Mouse (Mus musculus) MEL (cell line): ENCODE data around the gene Myrfl. TPM values are rescaled to one million over a fixed set of nuclear protein-coding genes. Genes with fewer than 3 reads are reported as not detected.

Source experiments
- DNase-seq: peaks from one replicate; pipeline ENCODE4 v3.0.0; 2011; ENCODE audit warnings: low read depth, low spot score
- H3K27ac ChIP-seq: 2 replicates; pipeline ENCODE4 v1.5.1; 2012; ENCODE audit warnings: low read depth, mild to moderate bottlenecking, control low read depth, low read length, moderate library complexity; ENCODE audit not compliant: control insufficient read depth
- H3K27me3 ChIP-seq, 2 experiments: fragments of 150-350 bp in 1 of 2; sonication (generic) in 1 of 2; 2 replicates each; pipeline ENCODE4 v1.6.1; 2012; ENCODE audit warnings: low read length in 2 of 2, mild to moderate bottlenecking in 2 of 2, improper control_type of control experiment in 1 of 2, moderate library complexity in 1 of 2; ENCODE audit not compliant: insufficient read depth in 2 of 2, control insufficient read depth in 1 of 2
- H3K36me3 ChIP-seq, 2 experiments: 2 replicates each; pipeline ENCODE4 v1.6.1; 2012 to 2014; ENCODE audit warnings: low read length in 2 of 2, improper control_type of control experiment in 1 of 2, inconsistent platforms in 1 of 2, mild to moderate bottlenecking in 1 of 2; ENCODE audit not compliant: insufficient read depth in 2 of 2, control insufficient read depth in 1 of 2
- H3K4me1 ChIP-seq, 2 experiments: fragments of 150-350 bp in 1 of 2; sonication (generic) in 1 of 2; 2 replicates each; pipeline ENCODE4 v1.6.1; 2012; ENCODE audit warnings: low read length in 2 of 2, improper control_type of control experiment in 1 of 2, mild to moderate bottlenecking in 1 of 2; ENCODE audit not compliant: insufficient read depth in 2 of 2, control insufficient read depth in 1 of 2
- H3K4me3 ChIP-seq, 2 experiments: fragments of 150-350 bp in 1 of 2; sonication (generic) in 1 of 2; 2 replicates each; pipeline ENCODE4 v1.5.1; 2012; ENCODE audit warnings: low read depth in 2 of 2, low read length in 2 of 2, mild to moderate bottlenecking in 2 of 2, moderate library complexity in 2 of 2, control low read depth in 1 of 2, improper control_type of control experiment in 1 of 2; ENCODE audit not compliant: control insufficient read depth in 1 of 2, insufficient read depth in 1 of 2
- H3K79me2 ChIP-seq: 2 replicates; pipeline ENCODE4 v1.6.1; 2012; ENCODE audit warnings: mild to moderate bottlenecking, low read length, moderate library complexity; ENCODE audit not compliant: control insufficient read depth, poor library complexity, insufficient read depth
- H3K9ac ChIP-seq: 2 replicates; pipeline ENCODE4 v1.6.1; 2012; ENCODE audit warnings: low read depth, mild to moderate bottlenecking, control low read depth, low read length, moderate library complexity; ENCODE audit not compliant: control insufficient read depth, poor library complexity, severe bottlenecking
- H3K9me3 ChIP-seq: fragments of 150-350 bp; sonication (generic); replicated peaks from 2 replicates; pipeline ENCODE4 v1.6.1; 2012; ENCODE audit warnings: mild to moderate bottlenecking, low read length, improper control_type of control experiment, moderate library complexity; ENCODE audit not compliant: insufficient read depth
- CHD1 ChIP-seq: IDR thresholded peaks from 2 replicates; pipeline ENCODE4 v1.6.1; 2012; ENCODE audit warnings: low read depth, mild to moderate bottlenecking, inconsistent platforms, low read length, improper control_type of control experiment
- CHD2 ChIP-seq: IDR thresholded peaks from 2 replicates; pipeline ENCODE4 v1.6.1; 2011; ENCODE audit warnings: low read length, improper control_type of control experiment
- E2F4 ChIP-seq: IDR thresholded peaks from 2 replicates; pipeline ENCODE4 v1.6.1; 2011; ENCODE audit warnings: low read depth, low read length, improper control_type of control experiment, borderline replicate concordance
- JUND ChIP-seq: IDR thresholded peaks from 2 replicates; pipeline ENCODE4 v1.6.1; 2011; ENCODE audit warnings: low read depth, mild to moderate bottlenecking, improper control_type of control experiment, low read length
- KAT2A ChIP-seq: conservative IDR thresholded peaks from 2 replicates; pipeline ENCODE4 v1.6.1; 2012; ENCODE audit warnings: low read depth, low read length, improper control_type of control experiment, inconsistent platforms
- MAX ChIP-seq: IDR thresholded peaks from 2 replicates; pipeline ENCODE4 v1.6.1; 2011; ENCODE audit warnings: low read length, improper control_type of control experiment
- MAZ ChIP-seq: IDR thresholded peaks from 2 replicates; pipeline ENCODE4 v1.6.1; 2012; ENCODE audit warnings: low read depth, mild to moderate bottlenecking, inconsistent platforms, low read length, improper control_type of control experiment
- POLR2A ChIP-seq, 2 experiments: IDR thresholded peaks; 2 replicates each; pipeline ENCODE4 v1.6.1; 2011 to 2012; ENCODE audit warnings: low read length in 2 of 2, mild to moderate bottlenecking in 2 of 2, control low read depth in 1 of 2, improper control_type of control experiment in 1 of 2, low read depth in 1 of 2, moderate library complexity in 1 of 2; ENCODE audit not compliant: control insufficient read depth in 1 of 2, insufficient read depth in 1 of 2, poor library complexity in 1 of 2
- RCOR1 ChIP-seq: IDR thresholded peaks from 2 replicates; pipeline ENCODE4 v1.6.1; 2012; ENCODE audit warnings: low read depth, mild to moderate bottlenecking, inconsistent platforms, low read length, improper control_type of control experiment
- SIN3A ChIP-seq: IDR thresholded peaks from 2 replicates; pipeline ENCODE4 v1.6.1; 2012; ENCODE audit warnings: low read length, improper control_type of control experiment, inconsistent platforms
- SMC3 ChIP-seq: IDR thresholded peaks from 2 replicates; pipeline ENCODE4 v1.6.1; 2011; ENCODE audit warnings: low read depth, low read length, improper control_type of control experiment
- TBP ChIP-seq: IDR thresholded peaks from 2 replicates; pipeline ENCODE4 v1.8.0; 2011; ENCODE audit warnings: low read depth, low read length, improper control_type of control experiment
- TCF12 ChIP-seq: IDR thresholded peaks from 2 replicates; pipeline ENCODE4 v1.6.1; 2014; ENCODE audit warnings: low read depth, mild to moderate bottlenecking, inconsistent platforms, low read length, improper control_type of control experiment, moderate library complexity
- UBTF ChIP-seq: IDR thresholded peaks from 2 replicates; pipeline ENCODE4 v1.6.1; 2012; ENCODE audit warnings: low read depth, mild to moderate bottlenecking, inconsistent platforms, low read length, improper control_type of control experiment, moderate library complexity, borderline replicate concordance; ENCODE audit not compliant: insufficient read depth
- USF1 ChIP-seq: IDR thresholded peaks from 2 replicates; pipeline ENCODE4 v1.6.1; 2014; ENCODE audit warnings: low read depth, mild to moderate bottlenecking, inconsistent platforms, low read length, improper control_type of control experiment, moderate library complexity
- ZC3H11A ChIP-seq: IDR thresholded peaks from 2 replicates; pipeline ENCODE4 v1.6.1; 2012; ENCODE audit warnings: low read depth, mild to moderate bottlenecking, inconsistent platforms, low read length, improper control_type of control experiment
- ZMIZ1 ChIP-seq: IDR thresholded peaks from 2 replicates; pipeline ENCODE4 v1.6.1; 2012; ENCODE audit warnings: low read depth, mild to moderate bottlenecking, inconsistent platforms, low read length, improper control_type of control experiment, moderate library complexity
- polyA plus RNA-seq, 2 experiments: library from polyadenylated mRNA; stranded (reverse) in 1 of 2; unstranded in 1 of 2; fragments of >175 nt in 1 of 2; fragments of >200 nt in 1 of 2; gene quantifications; 2 replicates each; pipeline versions ENCODE4 v1.2.1 to v1.2.4; 2012; ENCODE audit warnings: low replicate concordance in 2 of 2, low read depth in 1 of 2; ENCODE audit not compliant: insufficient read length in 2 of 2, insufficient read depth in 1 of 2, missing spikeins in 1 of 2
- total RNA-seq: library from RNA; depleted of rRNA; stranded (reverse); fragments of 300-350 nt; gene quantifications from 2 replicates; pipeline ENCODE4 v1.2.3, GENCODE M21; 2012

The Myrfl gene
- total and polyA plus RNA-seq, 3 experiments = 0.03 TPM; not detected in 2

DNA sequence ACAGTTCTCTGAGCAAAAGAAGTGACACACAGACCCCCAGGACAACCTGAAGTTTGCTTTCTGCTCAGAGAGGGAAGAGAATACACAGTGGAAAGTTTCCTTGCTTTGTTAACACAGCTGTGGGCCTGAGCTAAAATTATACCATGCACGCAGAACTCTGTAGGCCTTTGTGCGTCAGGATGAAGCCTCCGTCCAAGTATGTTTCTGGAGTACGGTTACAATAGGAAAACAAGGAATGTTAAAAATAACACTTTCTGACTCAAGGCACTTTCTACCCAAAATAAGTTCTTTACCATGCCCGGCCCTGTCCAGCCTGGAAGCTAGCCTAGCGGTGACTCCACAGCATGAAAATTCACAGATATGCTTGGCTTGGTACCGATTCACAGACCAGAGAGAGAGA is 156.6 kb downstream of the Myrfl start:
- Histone ChIP-seq H3K27me3 (no peaks in the 10 kb centered on the region), H3K9me3 (no peaks in the 10 kb centered on the region), H3K4me3 (no peak overlapping the region), H3K36me3 (no peaks in the 10 kb centered on the region), H3K4me1 (no peaks in the 10 kb centered on the region), H3K27ac (no peak overlapping the region), H3K79me2 (no peaks in the 10 kb centered on the region)
- no peak for DNase-seq
- no peak for TF ChIP-seq E2F4
- TF ChIP-seq TBP = no peak
- TF ChIP-seq MAZ = no peak
- TF ChIP-seq USF1 = no peak
- no peak for TF ChIP-seq ZC3H11A
- TF ChIP-seq POLR2A (IDR thresholded peaks at IDR 0.05; ENCODE audit: control insufficient read depth in 1 of 2, insufficient read depth in 1 of 2, low read depth in 1 of 2, low read length in 2 of 2, poor library complexity in 1 of 2) = no peak
- TF ChIP-seq CHD2 = no peak
- TF ChIP-seq CHD1 = no peak
- TF ChIP-seq UBTF = no peak
- no peak for TF ChIP-seq SMC3
- TF ChIP-seq TCF12 = no peak
- no peak for TF ChIP-seq KAT2A
- TF ChIP-seq JUND = no peak
- TF ChIP-seq, all 39 proteins: peak for 0
- no peak overlapping the region for H3K9ac ChIP-seq

DNA sequence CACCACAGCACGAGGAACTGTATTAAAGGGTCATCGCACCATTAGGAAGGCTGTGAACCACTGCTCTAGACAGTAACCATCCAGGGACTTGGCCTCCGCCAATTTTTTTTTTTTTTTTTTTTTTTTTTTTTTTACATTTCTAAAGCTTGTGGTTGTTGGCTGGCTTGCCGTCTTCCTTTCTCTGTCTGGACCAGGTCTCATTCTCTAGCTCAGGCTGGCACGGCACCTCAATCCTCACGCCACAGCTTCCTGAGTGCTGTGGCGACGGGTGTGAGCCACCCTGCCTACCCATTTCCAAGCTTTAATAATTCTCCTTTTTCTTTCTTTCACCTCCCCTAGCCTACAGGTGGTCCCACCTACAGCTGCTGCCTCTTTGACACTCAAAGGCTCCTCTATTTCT is 158.2 kb downstream of the Myrfl start:
- Histone ChIP-seq H3K27ac (no peak overlapping the region), H3K9ac (no peak overlapping the region), H3K36me3 (no peaks in the 10 kb centered on the region), H3K4me1 (no peaks in the 10 kb centered on the region)
- TF ChIP-seq SMC3 (no peak), ZMIZ1 (no peak), MAX (no peak), USF1 (no peak), SIN3A (no peak), CHD2 (no peak), RCOR1 (no peak)
- TF ChIP-seq, all 39 proteins: peak for 0
- H3K79me2 ChIP-seq = no peaks in the 10 kb centered on the region
- no peak overlapping the region for H3K4me3 ChIP-seq
- no peaks in the 10 kb centered on the region for H3K27me3 ChIP-seq
- no peak for DNase-seq
- no peaks in the 10 kb centered on the region for H3K9me3 ChIP-seq
